Mouse (Mus musculus) kidney, embryonic 15.5 days (tissue): ENCODE data around the gene Agbl5. TPM values are rescaled to one million over a fixed set of nuclear protein-coding genes. Genes with fewer than 3 reads are reported as not detected.

Experiments used
- polyA plus RNA-seq: library from polyadenylated mRNA; unstranded; fragments of >200 nt; fragmentation: Nextera tagmentation; extraction: Ambion mirVana; gene quantifications from 2 replicates; pipeline ENCODE4 v1.2.1, GENCODE M21; 2015

Gene Agbl5
- polyA plus RNA-seq, 1 experiment from 2014 or later, result 25.9 TPM

Other genes starting within 250 kb of the Agbl5 start
- 25.7 and 27.1 TPM in 2 replicates for gene Slc35f6, start 240.8 kb upstream of the Agbl5 start, polyA plus RNA-seq
- 298 and 308 TPM in 2 replicates for gene Cenpa, start 221.9 kb upstream of the Agbl5 start, polyA plus RNA-seq
- gene Dpysl5, start 177.1 kb upstream of the Agbl5 start, polyA plus RNA-seq, result 6.8 and 7.7 TPM in 2 replicates
- gene Mapre3, start 74.1 kb upstream of the Agbl5 start, polyA plus RNA-seq, result 22.4 and 23.6 TPM in 2 replicates
- 82.4 and 93.2 TPM in 2 replicates for gene Tmem214, start 20.7 kb upstream of the Agbl5 start, polyA plus RNA-seq
- 491 and 504 TPM in 2 replicates for gene Ost4, start 19.1 kb downstream of the Agbl5 start, polyA plus RNA-seq
- gene Emilin1, start 24.7 kb downstream of the Agbl5 start, polyA plus RNA-seq, result 258 and 306 TPM in 2 replicates
- gene Khk, start 32.7 kb downstream of the Agbl5 start, polyA plus RNA-seq, result 29.3 and 29.7 TPM in 2 replicates
- 12.5 and 17.4 TPM in 2 replicates for gene Cgref1, start 56.9 kb downstream of the Agbl5 start, polyA plus RNA-seq
- gene Preb, start 71.7 kb downstream of the Agbl5 start, polyA plus RNA-seq, result 146 and 151 TPM in 2 replicates
- 1.6 and 1.8 TPM in 2 replicates for gene Tcf23, start 80.0 kb downstream of the Agbl5 start, polyA plus RNA-seq
- gene Atraid, start 159.6 kb downstream of the Agbl5 start, polyA plus RNA-seq, result 145 and 149 TPM in 2 replicates
- 10.4 and 11.8 TPM in 2 replicates for gene Slc5a6, start 160.2 kb downstream of the Agbl5 start, polyA plus RNA-seq
- gene Cad, start 166.1 kb downstream of the Agbl5 start, polyA plus RNA-seq, result 32.5 and 36.2 TPM in 2 replicates
- gene Dnajc5g, start 217.6 kb downstream of the Agbl5 start, polyA plus RNA-seq, result not detected in 2 replicates
- 2.8 and 3.1 TPM in 2 replicates for gene Slc30a3, start 219.5 kb downstream of the Agbl5 start, polyA plus RNA-seq
- gene Trim54, start 228.0 kb downstream of the Agbl5 start, polyA plus RNA-seq, result 1.2 and 1.6 TPM in 2 replicates